Mouse (Mus musculus) midbrain, postnatal 0 days (tissue): ENCODE data around the gene Ghrhr. TPM values are rescaled to one million over a fixed set of nuclear protein-coding genes. Genes with fewer than 3 reads are reported as not detected.

Experiments
- ATAC-seq: fragments of 200-750 bp; cut with Nextera tagmentation; 2 replicates; pipeline ENCODE4 v1.8.0; 2017; ENCODE audit warnings: moderate number of reproducible peaks, mild to moderate bottlenecking, moderate TSS enrichment, moderate library complexity; ENCODE audit not compliant: low FRiP score
- DNase-seq: peaks from one replicate; pipeline ENCODE4 v3.0.0-alpha.2; 2015; ENCODE audit warnings: low spot score
- H3K27ac ChIP-seq: fragments of 300-500 bp; sonication (generic); 2 replicates; pipeline ENCODE4 v1.5.1; 2014; ENCODE audit warnings: low read depth, mild to moderate bottlenecking, low read length, mixed read lengths
- H3K27me3 ChIP-seq: fragments of 300-500 bp; sonication (generic); 2 replicates; pipeline ENCODE4 v1.6.1; 2014; ENCODE audit warnings: low read length, control low read depth, mixed read lengths; ENCODE audit not compliant: insufficient read depth
- H3K36me3 ChIP-seq: fragments of 300-500 bp; sonication (generic); 2 replicates; pipeline ENCODE4 v1.6.1; 2014; ENCODE audit warnings: low read length, control low read depth, mixed read lengths; ENCODE audit not compliant: insufficient read depth
- H3K4me1 ChIP-seq: fragments of 300-500 bp; sonication (generic); 2 replicates; pipeline ENCODE4 v1.6.1; 2014; ENCODE audit warnings: mild to moderate bottlenecking, control low read depth, antibody characterized with exemption, low read length, mixed read lengths; ENCODE audit not compliant: insufficient read depth
- H3K4me2 ChIP-seq: fragments of 300-500 bp; sonication (generic); 2 replicates; pipeline ENCODE4 v1.6.1; 2014; ENCODE audit warnings: low read depth, mild to moderate bottlenecking, low read length, mixed read lengths; ENCODE audit not compliant: poor library complexity, severe bottlenecking
- H3K4me3 ChIP-seq: fragments of 300-500 bp; sonication (generic); 2 replicates; pipeline ENCODE4 v1.5.1; 2014; ENCODE audit warnings: low read depth, mild to moderate bottlenecking, low read length, moderate library complexity
- H3K9ac ChIP-seq: fragments of 300-500 bp; sonication (generic); replicated peaks from 2 replicates; pipeline ENCODE4 v1.6.1; 2014; ENCODE audit warnings: mild to moderate bottlenecking, low read length, moderate library complexity, mixed read lengths; ENCODE audit not compliant: poor library complexity, severe bottlenecking
- H3K9me3 ChIP-seq: fragments of 300-500 bp; sonication (generic); 2 replicates; pipeline ENCODE4 v1.6.1; 2016; ENCODE audit warnings: low read length, control low read depth
- CTCF ChIP-seq: IDR thresholded peaks from 2 replicates; pipeline ENCODE4 v1.5.1; 2016; ENCODE audit warnings: antibody characterized with exemption, mild to moderate bottlenecking
- WGBS: fragments of 180-500 bp; shearing (Covaris S2); extraction: QIAGEN DNeasy Blood & Tissue Kit; methylation state at CpG from one replicate; pipeline ENCODE4 v1.1.7; 2014; 5-methylcytosine and 5-hydroxymethylcytosine counted together
- polyA plus RNA-seq: library from polyadenylated mRNA; unstranded; fragments of >200 nt; fragmentation: Nextera tagmentation; extraction: Ambion mirVana; gene quantifications from 2 replicates; pipeline ENCODE4 v1.2.1, GENCODE M21; 2015
- total RNA-seq: library from RNA; depleted of rRNA; stranded (reverse); fragments of >200 nt; gene quantifications from 2 replicates; pipeline ENCODE4 v1.2.3, GENCODE M21; 2014

Gene Ghrhr
- total and polyA plus RNA-seq, 2 experiments from 2014 or later = not detected

- DNase-seq = no peak
- 92% methylated on average over 6 of the region's 6 CpGs for WGBS
Observed at GRCm38 (mm10) chr6:55370831-55371230, 5.3 kb upstream of the Ghrhr start.

GRCm38 (mm10) chr6:55376511-55376910, 416 bp downstream of the Ghrhr start:
- TF ChIP-seq CTCF = no peak
- H3K4me1 ChIP-seq = no peaks in the 10 kb centered on the region
- no peak for DNase-seq
- H3K27me3 ChIP-seq = no peaks in the 10 kb centered on the region
- WGBS = 75% methylated on average over 5 of the region's 5 CpGs
- H3K9ac ChIP-seq = no peak overlapping the region
- no peak for ATAC-seq
- H3K4me3 ChIP-seq = no peak overlapping the region
- H3K4me2 ChIP-seq = no peak overlapping the region
- no peaks in the 10 kb centered on the region for H3K36me3 ChIP-seq
- H3K9me3 ChIP-seq = no peaks in the 10 kb centered on the region
- no peak overlapping the region for H3K27ac ChIP-seq

More at GRCm38 (mm10) chr6:55370831-55371230, 5.3 kb upstream of the Ghrhr start:
- no peak for TF ChIP-seq CTCF
- no peaks in the 10 kb centered on the region for H3K27me3 ChIP-seq
- H3K4me2 ChIP-seq = no peak overlapping the region
- H3K36me3 ChIP-seq = no peaks in the 10 kb centered on the region
- no peak overlapping the region for H3K9ac ChIP-seq
- no peak overlapping the region for H3K4me3 ChIP-seq
- ATAC-seq = no peak
- H3K27ac ChIP-seq = no peak overlapping the region
- H3K4me1 ChIP-seq = no peaks in the 10 kb centered on the region
- H3K9me3 ChIP-seq = no peaks in the 10 kb centered on the region

- H3K4me3 ChIP-seq = no peak overlapping the region
- H3K4me2 ChIP-seq = no peak overlapping the region
- H3K9me3 ChIP-seq = no peaks in the 10 kb centered on the region
- no peaks in the 10 kb centered on the region for H3K4me1 ChIP-seq
- no peak for ATAC-seq
- no peak overlapping the region for H3K9ac ChIP-seq
- DNase-seq = no peak
- no peaks in the 10 kb centered on the region for H3K36me3 ChIP-seq
- H3K27me3 ChIP-seq = no peaks in the 10 kb centered on the region
- WGBS = 89% methylated on average over 4 of the region's 4 CpGs
- no peak overlapping the region for H3K27ac ChIP-seq
- no peak for TF ChIP-seq CTCF
Observed at GRCm38 (mm10) chr6:55377461-55377860, 1.4 kb downstream of the Ghrhr start.

- H3K9ac ChIP-seq = no peak overlapping the region
- H3K36me3 ChIP-seq = no peaks in the 10 kb centered on the region
- peak; percentile 71 for ATAC-seq
- DNase-seq = peak; percentile 82
- 42% methylated on average over 3 of the region's 3 CpGs for WGBS
- no peaks in the 10 kb centered on the region for H3K9me3 ChIP-seq
- H3K27me3 ChIP-seq = no peaks in the 10 kb centered on the region
- TF ChIP-seq CTCF = peak; percentile 92
- no peaks in the 10 kb centered on the region for H3K4me1 ChIP-seq
- no peak overlapping the region for H3K4me3 ChIP-seq
- H3K4me2 ChIP-seq = no peak overlapping the region
- no peak overlapping the region for H3K27ac ChIP-seq
Observed at GRCm38 (mm10) chr6:55379641-55380335, 3.7 kb downstream of the Ghrhr start.

GRCm38 (mm10) chr6:55381966-55382365, 5.9 kb downstream of the Ghrhr start:
- DNase-seq (no peak), ATAC-seq (no peak)
- TF ChIP-seq CTCF = no peak
- H3K4me1 ChIP-seq = no peaks in the 10 kb centered on the region
- no peak overlapping the region for H3K4me2 ChIP-seq
- WGBS = 75% methylated on average over 4 of the region's 4 CpGs
- no peak overlapping the region for H3K27ac ChIP-seq
- H3K9ac ChIP-seq = no peak overlapping the region
- H3K9me3 ChIP-seq = no peaks in the 10 kb centered on the region
- H3K27me3 ChIP-seq = no peaks in the 10 kb centered on the region
- no peak overlapping the region for H3K4me3 ChIP-seq
- no peaks in the 10 kb centered on the region for H3K36me3 ChIP-seq

GRCm38 (mm10) chr6:55383897-55384296, 7.8 kb downstream of the Ghrhr start:
- peak; percentile 75 for TF ChIP-seq CTCF
- ATAC-seq (no peak), DNase-seq (peak; percentile 41)
- Histone ChIP-seq H3K4me2 (no peak overlapping the region), H3K9me3 (no peaks in the 10 kb centered on the region), H3K27me3 (no peaks in the 10 kb centered on the region), H3K4me3 (no peak overlapping the region), H3K9ac (no peak overlapping the region), H3K4me1 (0 out of 2 replicates have a peak, but pooled peaks cover 3% of the 10 kb centered on the region), H3K36me3 (no peaks in the 10 kb centered on the region), H3K27ac (no peak overlapping the region)
- WGBS = 17% methylated on average over 1 of the region's 1 CpGs
